Mouse (Mus musculus): ENCODE data around the gene Elf2.

GRCm38 (mm10) chr3:51234752-51235055, 105.8 kb downstream of the Elf2 start:
- TF ChIP-seq CTCF (conservative IDR thresholded peaks at IDR 0.05; ENCODE audit: low read length) (no peak), POU5F1 (IDR thresholded peaks at IDR 0.05; ENCODE audit: borderline replicate concordance, low read length) (no peak), NANOG (IDR thresholded peaks at IDR 0.05; ENCODE audit: borderline replicate concordance, low read length) (no peak)

Data from E14TG2a.4 (cell line).